Mouse (Mus musculus) cortical plate, adult 2 months (tissue): ENCODE results near the gene Anks1b.
A peak's percentile ranks its signal among the peaks of the same experiment; 100 is the strongest.

Experiments
- CTCF ChIP-seq: fragments of 200-500 bp; IDR thresholded peaks from 2 replicates; pipeline ENCODE4 v1.5.1; 2011; ENCODE audit warnings: mild to moderate bottlenecking, control low read depth, low read length; ENCODE audit not compliant: insufficient read depth; ENCODE audit errors: extremely low read depth
- POLR2A ChIP-seq: fragments of 200-500 bp; IDR thresholded peaks from 2 replicates; pipeline ENCODE4 v1.6.1; 2011; ENCODE audit warnings: mild to moderate bottlenecking, low read length, control low read depth; ENCODE audit not compliant: insufficient read depth; ENCODE audit errors: extremely low read depth

GRCm38 (mm10) chr10:90081630-90082029 lies 208.3 kb downstream of the Anks1b start:
- no peak for TF ChIP-seq POLR2A
- TF ChIP-seq CTCF: peak; percentile 33; the same call in 1 of the 2 replicates
